Mouse (Mus musculus) induced T-regulatory cell, adult 2 months (primary cell): ENCODE measurements around the gene Tmem268.

Experiments used
- DNase-seq: peaks from one replicate; pipeline ENCODE4 v3.0.0-alpha.2; 2012; ENCODE audit warnings: low read depth

Tmem268 gene

DNA sequence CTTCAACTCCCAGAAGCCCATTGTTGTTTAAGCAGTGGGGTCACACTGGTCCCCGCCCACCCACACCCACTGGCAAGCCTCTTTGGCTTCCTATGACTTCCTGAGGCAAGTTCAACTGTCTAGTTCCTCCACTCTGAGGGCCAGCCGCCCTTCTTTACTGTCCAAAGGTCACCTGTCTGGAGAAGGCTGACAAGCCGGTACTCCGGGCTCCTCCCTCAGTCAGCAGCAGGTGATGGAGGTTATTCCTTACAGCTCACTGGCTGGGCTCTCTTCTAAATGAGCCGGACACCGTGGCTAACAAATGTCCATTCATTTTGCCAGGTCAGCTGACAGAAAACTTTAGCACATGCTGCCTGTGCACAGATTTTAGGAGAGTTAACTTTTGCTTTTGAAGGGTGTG lies 42.2 kb downstream of the Tmem268 start:
- no peak for DNase-seq

DNA sequence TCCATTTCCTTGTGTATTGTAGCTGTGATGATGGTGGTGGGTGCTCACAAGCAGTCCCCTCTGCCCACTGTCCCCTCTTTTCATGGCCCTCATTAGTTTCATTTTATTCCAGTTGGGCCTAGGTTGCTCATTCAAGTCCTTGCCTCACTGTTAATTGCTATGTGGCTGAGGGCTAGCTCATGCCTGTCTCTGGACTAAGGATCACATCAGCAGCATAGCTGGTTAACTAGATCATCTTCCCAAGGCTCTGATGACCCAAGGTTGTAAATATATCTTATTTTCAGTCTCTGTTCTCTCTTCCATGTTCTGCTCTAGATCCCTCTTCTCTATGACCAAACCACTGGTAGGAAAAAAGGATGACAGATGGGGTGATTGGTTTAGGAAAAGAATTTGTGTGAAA lies 42.7 kb downstream of the Tmem268 start:
- DNase-seq = no peak

DNA sequence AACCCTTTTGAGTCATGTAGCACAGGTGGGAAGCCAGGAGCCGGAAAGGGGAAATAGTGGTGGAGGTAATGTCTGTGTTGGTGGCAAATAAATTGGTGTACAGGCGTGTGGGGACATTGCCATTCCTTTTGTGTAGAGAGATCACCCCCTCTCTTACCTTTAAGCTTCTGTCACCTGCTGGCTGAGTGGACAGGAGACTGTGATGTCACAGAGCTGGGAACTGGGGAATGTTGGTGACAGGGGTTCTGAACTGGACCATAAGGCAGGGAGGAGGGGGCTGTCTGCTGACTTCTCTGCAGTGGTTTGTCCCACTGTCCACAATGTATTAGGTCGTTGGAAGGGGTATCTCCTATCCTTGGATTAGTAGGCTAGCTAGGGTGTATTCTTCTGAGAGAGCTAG lies 46.4 kb downstream of the Tmem268 start, which contains the start of gene Gm11213:
Gm11213 (minus strand) TSS at position 317 of the 400 bp plus-strand sequence.
- no peak for DNase-seq

- DNase-seq = no peak
Observed at GRCm38 (mm10) chr4:63605545-63605944, 47.0 kb downstream of the Tmem268 start.

- DNase-seq = no peak
Observed at GRCm38 (mm10) chr4:63605968-63606367, 47.4 kb downstream of the Tmem268 start.

GRCm38 (mm10) chr4:63608391-63608790 lies 49.8 kb downstream of the Tmem268 start:
- no peak for DNase-seq

DNA sequence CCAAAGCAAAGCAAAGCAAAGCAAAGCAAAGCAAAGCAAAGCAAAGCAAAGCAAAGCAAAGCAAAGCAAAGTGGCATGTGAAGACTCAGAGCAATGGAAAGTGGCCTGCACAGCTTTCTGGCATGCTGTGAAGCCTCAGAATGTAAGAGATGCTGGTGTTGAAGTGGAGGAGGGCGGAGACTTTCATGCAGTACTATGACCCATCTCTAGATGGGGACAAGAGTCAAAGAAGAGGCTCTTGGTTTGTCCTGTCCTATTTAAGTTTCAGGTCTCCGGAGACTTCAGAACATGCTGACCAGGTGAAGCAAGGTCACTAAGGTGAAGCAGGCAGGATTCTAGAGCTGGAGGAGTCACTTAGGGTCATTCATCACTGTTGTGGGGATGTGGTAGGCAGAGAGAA lies 63.3 kb downstream of the Tmem268 start:
- peak; percentile 36 for DNase-seq

DNA sequence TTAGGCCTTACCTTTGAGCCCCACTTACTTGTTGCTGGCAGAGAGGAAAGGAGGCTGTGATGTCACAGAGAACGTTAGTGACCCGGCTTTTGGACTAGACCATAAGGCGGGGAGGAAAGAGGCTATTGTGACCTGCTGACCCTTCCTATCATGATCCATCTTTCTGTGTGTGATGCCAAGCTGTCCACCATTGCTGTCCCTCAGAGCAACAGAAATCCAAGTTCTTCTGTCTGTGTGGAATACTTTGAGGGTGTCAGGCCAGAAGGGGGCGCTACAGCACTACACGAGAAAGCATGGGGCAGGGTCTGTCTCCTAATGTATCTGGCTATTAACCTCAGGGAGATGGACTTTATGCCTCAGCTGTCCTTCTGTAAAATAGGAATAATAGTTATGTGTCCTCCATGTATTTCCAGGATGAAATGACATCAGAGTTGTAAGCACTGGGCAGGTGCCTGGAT lies 63.8 kb downstream of the Tmem268 start, which contains the start of gene Tex48:
Tex48 (minus strand) TSS at position 51 of the 458 bp plus-strand sequence.
- DNase-seq = peak; percentile 68

- DNase-seq = no peak
Observed at GRCm38 (mm10) chr4:63625563-63626080, 67.0 kb downstream of the Tmem268 start.

DNA sequence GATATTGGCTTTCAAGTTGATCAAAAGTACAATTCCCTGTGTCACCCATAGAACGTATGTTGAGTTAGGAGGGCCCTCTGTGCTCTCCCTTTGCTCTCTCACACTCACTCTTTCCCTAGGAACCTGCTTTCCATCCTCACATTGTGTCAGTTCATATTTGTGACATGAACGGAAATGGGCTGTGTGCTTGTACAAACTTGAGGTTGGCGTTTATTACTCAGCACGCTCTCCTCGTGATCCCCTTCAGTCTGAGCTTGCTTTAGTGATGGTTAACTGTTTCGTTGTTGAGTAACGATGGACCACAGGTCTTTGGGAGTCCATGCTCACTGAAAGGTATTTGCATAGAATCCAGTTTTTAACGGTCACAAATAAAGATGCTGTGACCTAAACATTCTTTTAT lies 68.5 kb downstream of the Tmem268 start:
- DNase-seq = peak; percentile 41

GRCm38 (mm10) chr4:63633181-63633580 lies 74.6 kb downstream of the Tmem268 start:
- no peak for DNase-seq
